Mouse (Mus musculus) midbrain, postnatal 0 days (tissue): Measurements from ENCODE around the gene Pdia4. TPM values are rescaled to one million over a fixed set of nuclear protein-coding genes. Genes with fewer than 3 reads are reported as not detected.

Source experiments
- ATAC-seq: fragments of 200-750 bp; cut with Nextera tagmentation; 2 replicates; pipeline ENCODE4 v1.8.0; 2017; ENCODE audit warnings: moderate number of reproducible peaks, mild to moderate bottlenecking, moderate TSS enrichment, moderate library complexity; ENCODE audit not compliant: low FRiP score
- DNase-seq: peaks from one replicate; pipeline ENCODE4 v3.0.0-alpha.2; 2015; ENCODE audit warnings: low spot score
- H3K27ac ChIP-seq: fragments of 300-500 bp; sonication (generic); 2 replicates; pipeline ENCODE4 v1.5.1; 2014; ENCODE audit warnings: low read depth, mild to moderate bottlenecking, low read length, mixed read lengths
- H3K27me3 ChIP-seq: fragments of 300-500 bp; sonication (generic); 2 replicates; pipeline ENCODE4 v1.6.1; 2014; ENCODE audit warnings: low read length, control low read depth, mixed read lengths; ENCODE audit not compliant: insufficient read depth
- H3K36me3 ChIP-seq: fragments of 300-500 bp; sonication (generic); 2 replicates; pipeline ENCODE4 v1.6.1; 2014; ENCODE audit warnings: low read length, control low read depth, mixed read lengths; ENCODE audit not compliant: insufficient read depth
- H3K4me1 ChIP-seq: fragments of 300-500 bp; sonication (generic); 2 replicates; pipeline ENCODE4 v1.6.1; 2014; ENCODE audit warnings: mild to moderate bottlenecking, control low read depth, antibody characterized with exemption, low read length, mixed read lengths; ENCODE audit not compliant: insufficient read depth
- H3K4me2 ChIP-seq: fragments of 300-500 bp; sonication (generic); 2 replicates; pipeline ENCODE4 v1.6.1; 2014; ENCODE audit warnings: low read depth, mild to moderate bottlenecking, low read length, mixed read lengths; ENCODE audit not compliant: poor library complexity, severe bottlenecking
- H3K4me3 ChIP-seq: fragments of 300-500 bp; sonication (generic); 2 replicates; pipeline ENCODE4 v1.5.1; 2014; ENCODE audit warnings: low read depth, mild to moderate bottlenecking, low read length, moderate library complexity
- H3K9ac ChIP-seq: fragments of 300-500 bp; sonication (generic); replicated peaks from 2 replicates; pipeline ENCODE4 v1.6.1; 2014; ENCODE audit warnings: mild to moderate bottlenecking, low read length, moderate library complexity, mixed read lengths; ENCODE audit not compliant: poor library complexity, severe bottlenecking
- H3K9me3 ChIP-seq: fragments of 300-500 bp; sonication (generic); 2 replicates; pipeline ENCODE4 v1.6.1; 2016; ENCODE audit warnings: low read length, control low read depth
- CTCF ChIP-seq: IDR thresholded peaks from 2 replicates; pipeline ENCODE4 v1.5.1; 2016; ENCODE audit warnings: antibody characterized with exemption, mild to moderate bottlenecking
- WGBS: fragments of 180-500 bp; shearing (Covaris S2); extraction: QIAGEN DNeasy Blood & Tissue Kit; methylation state at CpG from one replicate; pipeline ENCODE4 v1.1.7; 2014; 5-methylcytosine and 5-hydroxymethylcytosine counted together
- polyA plus RNA-seq: library from polyadenylated mRNA; unstranded; fragments of >200 nt; fragmentation: Nextera tagmentation; extraction: Ambion mirVana; gene quantifications from 2 replicates; pipeline ENCODE4 v1.2.1, GENCODE M21; 2015
- total RNA-seq: library from RNA; depleted of rRNA; stranded (reverse); fragments of >200 nt; gene quantifications from 2 replicates; pipeline ENCODE4 v1.2.3, GENCODE M21; 2014

Gene Pdia4
- total and polyA plus RNA-seq, 2 experiments from 2014 or later, result 81.6 to 92.7 TPM

DNA sequence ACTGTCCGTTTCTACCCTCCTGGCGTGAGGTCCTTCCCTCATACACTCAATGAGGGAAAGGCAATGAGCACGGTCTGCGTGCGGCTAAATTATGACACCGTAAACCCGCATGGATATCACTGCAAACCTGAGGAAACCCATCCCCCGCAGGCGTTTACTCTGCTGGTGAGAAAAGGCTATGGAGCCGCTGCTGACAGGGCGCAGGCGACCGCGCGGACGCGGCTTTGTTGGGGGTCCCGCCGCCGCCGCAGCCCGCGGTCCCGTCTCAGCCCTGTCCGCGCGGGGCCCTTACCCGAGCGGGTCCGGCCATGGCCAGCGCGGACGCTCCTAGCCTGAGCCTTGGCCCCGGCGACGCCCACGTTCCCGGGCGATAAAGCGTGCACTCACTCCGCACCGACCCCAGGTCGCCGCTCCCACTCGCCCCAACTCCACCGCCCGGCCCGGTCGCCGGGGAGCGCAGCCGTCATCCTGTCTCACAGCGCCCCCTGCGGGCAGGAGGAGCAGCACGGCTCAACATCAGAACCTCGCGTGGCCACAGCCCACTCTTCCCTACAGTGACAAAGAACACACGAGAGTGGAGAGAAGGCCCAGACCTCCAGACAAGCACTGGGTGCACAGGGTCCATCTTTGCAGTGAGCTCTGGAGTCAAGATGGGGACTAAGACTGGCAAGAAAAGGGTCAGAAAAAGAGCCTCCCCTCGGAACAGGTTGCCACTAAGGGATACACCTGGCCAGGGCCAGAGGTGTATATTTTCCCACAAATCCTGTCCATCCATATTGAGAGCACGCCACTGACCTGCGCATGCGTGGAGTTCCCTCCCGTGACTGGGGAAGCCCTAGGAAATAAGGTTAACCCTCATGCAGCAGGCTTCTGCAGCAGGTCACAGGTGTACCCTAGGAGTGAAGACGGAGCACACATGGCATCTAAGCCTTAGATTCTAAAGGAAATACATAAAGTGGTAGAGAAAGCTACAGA is 17.2 kb upstream of the Pdia4 start, which contains the start of gene Zfp786:
Gene Zfp786, minus strand, starts transcription at position 764 of the 975 bp plus-strand sequence.
- H3K9ac ChIP-seq, result peak within 1 kb of the TSS; percentile 94
- no peaks in the 10 kb centered on the region for H3K9me3 ChIP-seq
- no peaks in the 10 kb centered on the region for H3K4me1 ChIP-seq
- peak; percentile 95 for ATAC-seq
- no peaks in the 10 kb centered on the region for H3K27me3 ChIP-seq
- WGBS, result under 1% methylated on average over 62 of the region's 64 CpGs
- peak within 1 kb of the TSS; percentile 73 for H3K4me3 ChIP-seq
- peak within 1 kb of the TSS; percentile 37 for H3K4me2 ChIP-seq
- peak within 1 kb of the TSS; percentile 97 for H3K27ac ChIP-seq
- TF ChIP-seq CTCF, result peak; percentile 98
- H3K36me3 ChIP-seq, result 0 out of 2 replicates have a peak, but pooled peaks cover 2% of the 10 kb centered on the region
- DNase-seq, result peak; percentile 94

GRCm38 (mm10) chr6:47828950-47829349 is 15.7 kb upstream of the Pdia4 start:
- ATAC-seq (no peak), DNase-seq (peak; percentile 53)
- H3K36me3 ChIP-seq, result peaks cover 5% of the 10 kb centered on the region; the same call in 1 of the 2 replicates
- WGBS, result 0% methylated on average over 1 of the region's 1 CpGs
- peak overlapping the region; percentile 73 for H3K4me3 ChIP-seq
- H3K4me1 ChIP-seq, result no peaks in the 10 kb centered on the region
- no peaks in the 10 kb centered on the region for H3K9me3 ChIP-seq
- H3K27ac ChIP-seq, result no peak overlapping the region
- TF ChIP-seq CTCF, result peak; percentile 75
- H3K4me2 ChIP-seq, result peak overlapping the region; percentile 37
- peak overlapping the region; percentile 94; the same call in 1 of the 2 replicates for H3K9ac ChIP-seq
- H3K27me3 ChIP-seq, result no peaks in the 10 kb centered on the region

DNA sequence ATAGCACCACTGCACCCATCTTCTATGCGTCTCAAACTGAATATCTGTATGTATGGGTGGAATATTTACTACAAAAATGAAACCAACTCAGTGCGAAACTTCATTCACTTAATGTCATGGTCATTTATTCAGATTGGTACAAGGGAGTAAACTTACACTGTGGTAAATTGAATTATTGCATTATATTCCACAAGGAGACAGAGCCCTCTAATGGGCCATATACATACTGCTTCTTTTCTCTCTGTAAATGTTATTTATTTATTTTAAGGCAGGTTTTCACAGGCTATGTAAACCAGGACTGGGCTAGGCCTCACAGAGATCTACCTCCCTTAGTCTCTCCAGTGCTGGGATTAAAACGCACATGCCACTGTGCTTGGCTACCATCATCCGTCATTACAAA is 14.2 kb upstream of the Pdia4 start:
- Histone ChIP-seq H3K27ac (no peak overlapping the region), H3K4me1 (no peaks in the 10 kb centered on the region), H3K4me3 (no peak overlapping the region), H3K4me2 (no peak overlapping the region), H3K36me3 (peaks cover 18% of the 10 kb centered on the region; the same call in 1 of the 2 replicates), H3K9me3 (no peaks in the 10 kb centered on the region), H3K9ac (no peak overlapping the region), H3K27me3 (no peaks in the 10 kb centered on the region)
- no peak for ATAC-seq
- WGBS, result 90% methylated on average over 4 of the region's 4 CpGs
- no peak for DNase-seq
- peak; percentile 30; the same call in 1 of the 2 replicates for TF ChIP-seq CTCF

DNA sequence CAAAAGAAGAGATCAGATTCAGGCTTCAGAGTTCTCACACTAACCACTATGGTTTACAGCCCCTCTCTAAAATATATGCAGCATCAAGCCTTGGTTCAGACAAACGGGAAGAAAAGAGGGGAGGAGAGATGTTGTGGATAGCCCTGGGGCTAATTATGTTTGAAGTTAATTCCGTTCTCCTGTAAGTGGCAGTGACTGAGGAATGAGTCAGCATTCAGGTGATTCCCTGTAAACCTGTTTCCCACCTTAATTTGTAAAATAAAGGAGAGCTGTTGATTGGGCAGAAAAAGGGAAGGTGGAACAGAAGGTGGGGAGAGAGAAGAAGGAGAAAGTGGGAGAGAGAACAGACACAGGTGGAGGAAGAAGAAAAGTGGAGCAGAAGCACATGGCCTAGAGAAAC is 11.0 kb upstream of the Pdia4 start:
- no peaks in the 10 kb centered on the region for H3K4me1 ChIP-seq
- H3K36me3 ChIP-seq, result peaks cover 43% of the 10 kb centered on the region
- no peak overlapping the region for H3K4me2 ChIP-seq
- H3K9ac ChIP-seq, result no peak overlapping the region
- no peak for TF ChIP-seq CTCF
- H3K27me3 ChIP-seq, result no peaks in the 10 kb centered on the region
- DNase-seq (no peak), ATAC-seq (no peak)
- H3K4me3 ChIP-seq, result no peak overlapping the region
- H3K9me3 ChIP-seq, result no peaks in the 10 kb centered on the region
- WGBS, result 68% methylated on average over 2 of the region's 2 CpGs
- no peak overlapping the region for H3K27ac ChIP-seq

DNA sequence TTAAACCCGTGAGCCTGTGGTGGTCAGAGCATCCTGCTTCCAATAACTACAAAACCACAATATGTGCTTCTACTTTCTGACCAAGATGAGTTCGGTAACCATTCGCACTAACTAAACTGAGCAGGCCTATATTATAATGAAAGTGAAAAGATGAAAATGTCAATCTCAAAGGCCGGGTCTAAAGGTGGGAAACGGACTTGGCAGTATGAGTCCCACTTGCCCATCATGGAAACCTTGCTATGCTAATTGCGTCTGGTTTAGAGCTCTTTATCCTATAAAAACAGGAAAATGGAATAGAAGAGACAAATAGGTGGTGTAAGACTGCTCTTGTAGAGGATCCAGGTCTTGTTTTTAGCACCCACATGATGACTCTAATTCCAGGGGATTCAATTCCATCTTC is 8.5 kb upstream of the Pdia4 start:
- no peaks in the 10 kb centered on the region for H3K9me3 ChIP-seq
- H3K27ac ChIP-seq, result no peak overlapping the region
- no peak for TF ChIP-seq CTCF
- ATAC-seq (no peak), DNase-seq (no peak)
- no peaks in the 10 kb centered on the region for H3K4me1 ChIP-seq
- no peak overlapping the region for H3K4me2 ChIP-seq
- peaks cover 43% of the 10 kb centered on the region for H3K36me3 ChIP-seq
- 96% methylated on average over 6 of the region's 6 CpGs for WGBS
- H3K9ac ChIP-seq, result no peak overlapping the region
- H3K27me3 ChIP-seq, result no peaks in the 10 kb centered on the region
- H3K4me3 ChIP-seq, result no peak overlapping the region

GRCm38 (mm10) chr6:47821236-47821635 is 8.0 kb upstream of the Pdia4 start:
- Histone ChIP-seq H3K4me1 (no peaks in the 10 kb centered on the region), H3K27me3 (no peaks in the 10 kb centered on the region), H3K4me3 (no peak overlapping the region), H3K27ac (no peak overlapping the region), H3K36me3 (peaks cover 43% of the 10 kb centered on the region), H3K9ac (no peak overlapping the region), H3K9me3 (no peaks in the 10 kb centered on the region), H3K4me2 (no peak overlapping the region)
- DNase-seq, result no peak
- ATAC-seq, result no peak
- 90% methylated on average over 5 of the region's 5 CpGs for WGBS
- TF ChIP-seq CTCF, result no peak
